Comparison of ENCODE assay signal across 16 mouse cellular contexts in the genomic region with DNA sequence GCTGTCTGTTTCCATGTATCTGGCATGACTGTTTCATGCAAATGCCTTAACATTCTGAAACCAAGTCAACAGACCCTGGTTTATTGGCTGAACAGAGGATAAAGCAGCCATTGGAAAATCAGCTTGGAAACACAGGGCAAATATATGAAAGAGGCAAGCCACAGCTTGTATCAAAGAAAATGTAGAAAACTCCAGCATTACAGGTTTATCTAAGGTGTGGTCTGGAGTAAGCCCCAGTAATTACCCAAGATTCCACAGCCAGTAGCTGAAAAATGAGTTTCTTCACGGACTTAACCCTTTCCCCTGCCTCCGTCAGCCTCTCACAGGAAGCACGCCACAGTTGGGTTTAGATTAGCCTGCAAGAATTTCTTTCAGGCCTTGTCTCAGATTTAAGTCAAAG.
"Had no signal": no experiment of that assay in that cellular context is flagged by ENCODE, and none has a peak within 500 bp of the region (broad histone marks: within the 10 kb centered on the region; RNA-seq: fewer than 3 reads in every experiment).

No protein-coding gene starts in this region.

- H3K9ac ChIP-seq: intestine, embryonic 15.5 days; liver, embryonic 13.5 days; liver, postnatal 0 days; midbrain, embryonic 12.5 days; neural tube, embryonic 15.5 days had no signal

- H3K36me3 ChIP-seq: intestine, embryonic 15.5 days; liver, embryonic 13.5 days; midbrain, embryonic 12.5 days; neural tube, embryonic 15.5 days had no signal

- H3K4me2 ChIP-seq: intestine, embryonic 15.5 days; liver, embryonic 13.5 days; midbrain, embryonic 12.5 days; neural tube, embryonic 15.5 days had no signal

- H3K9me3 ChIP-seq: intestine, embryonic 15.5 days; liver, embryonic 13.5 days; midbrain, embryonic 12.5 days; neural tube, embryonic 15.5 days had no signal

- H3K27me3 ChIP-seq: intestine, embryonic 15.5 days; liver, embryonic 13.5 days; midbrain, embryonic 12.5 days; neural tube, embryonic 15.5 days had no signal

- ATAC-seq: intestine, embryonic 15.5 days; liver, postnatal 0 days; midbrain, embryonic 16.5 days had no signal

- H3K4me1 ChIP-seq: intestine, embryonic 15.5 days; liver, embryonic 13.5 days; midbrain, embryonic 12.5 days; neural tube, embryonic 15.5 days had no signal

- DNase-seq: kidney, adult 18-20 months; kidney, postnatal 10 days; kidney, postnatal 4 days; left cerebral cortex, postnatal 4 days; liver; liver, embryonic 13.5 days; liver, postnatal 0 days; right cerebral cortex, adult 18-20 months; right cerebral cortex, postnatal 25 days; thymus, postnatal 36 days had no signal

- H3K4me3 ChIP-seq: intestine, embryonic 15.5 days; layer of hippocampus, adult 2 months; liver, embryonic 13.5 days; midbrain, embryonic 12.5 days; neural tube, embryonic 15.5 days had no signal

- H3K27ac ChIP-seq: intestine, embryonic 15.5 days; layer of hippocampus, adult 2 months; liver, embryonic 13.5 days; macrophage; midbrain, embryonic 12.5 days; neural tube, embryonic 15.5 days had no signal
